Comparison of ENCODE assay signal across 9 mouse cellular contexts in genomic region chr4:136052060-136052459, GRCm38 (mm10). TPM values are rescaled to one million over a fixed set of nuclear protein-coding genes. Genes with fewer than 3 reads are reported as not detected.
A peak's percentile ranks its signal among the peaks of the same experiment; 100 is the strongest.
DNase-seq lines count a peak whose midpoint lies in the region; ATAC-seq lines count a peak whose summit lies in the region.
"Had no signal": no experiment of that assay in that cellular context is flagged by ENCODE, and none has a peak within 500 bp of the region (broad histone marks: within the 10 kb centered on the region; RNA-seq: fewer than 3 reads in every experiment).

No protein-coding gene starts in this region.

- no peaks in the 10 kb centered on the region for H3K27me3 ChIP-seq in kidney, embryonic 14.5 days (ENCODE audit: control insufficient read depth, insufficient read depth, low read length)
- no peaks in the 10 kb centered on the region for H3K27me3 ChIP-seq in hindbrain, embryonic 14.5 days (ENCODE audit: control insufficient read depth, insufficient read depth, low read length)
- H3K27me3 ChIP-seq in midbrain, embryonic 15.5 days (replicated peaks): no peaks in the 10 kb centered on the region

- H3K4me1 ChIP-seq in kidney, embryonic 14.5 days (ENCODE audit: control insufficient read depth, insufficient read depth, low read length): peaks cover 19% of the 10 kb centered on the region; the same call in 1 of the 2 replicates
- peaks cover 9% of the 10 kb centered on the region for H3K4me1 ChIP-seq in hindbrain, embryonic 14.5 days (replicated peaks; ENCODE audit: control insufficient read depth, insufficient read depth, low read length)
- peaks cover 21% of the 10 kb centered on the region for H3K4me1 ChIP-seq in midbrain, embryonic 15.5 days

- peak overlapping the region; percentile 91; the same call in 1 of the 2 replicates for H3K27ac ChIP-seq in kidney, embryonic 14.5 days (ENCODE audit: low read depth, low read length)
- H3K27ac ChIP-seq in hindbrain, embryonic 14.5 days: no peak overlapping the region
- H3K27ac ChIP-seq in midbrain, embryonic 15.5 days: peak overlapping the region; percentile 86; the same call in 1 of the 2 replicates

- no peak for ATAC-seq in kidney, embryonic 14.5 days (ENCODE audit: low FRiP score, low TSS enrichment)
- no peak for ATAC-seq in hindbrain, embryonic 14.5 days (ENCODE audit: low FRiP score)
- ATAC-seq in midbrain, embryonic 15.5 days (replicated peaks): no peak

- no peak for DNase-seq in kidney, postnatal 10 days
- peak; percentile 34 for DNase-seq in ZHBTc4 (ENCODE audit: low read depth, low spot score)
- DNase-seq in hindbrain, embryonic 14.5 days (ENCODE audit: low spot score): no peak
- no peak for DNase-seq in Muller cell, postnatal 12 days (ENCODE audit: inconsistent ontology term)
- no peak for DNase-seq in layer of hippocampus, adult 18-20 months (ENCODE audit: low spot score in 2 of 2)
- DNase-seq in cerebellum, postnatal 14 days: no peak
- DNase-seq: kidney, adult 11 months had no signal

- peak overlapping the region; percentile 99 for H3K9ac ChIP-seq in kidney, embryonic 14.5 days (ENCODE audit: low read depth, low read length)
- peak overlapping the region; percentile 99 for H3K9ac ChIP-seq in hindbrain, embryonic 14.5 days
- H3K9ac ChIP-seq in midbrain, embryonic 15.5 days: peak overlapping the region; percentile 96

- 0% methylated on average over 3 of the region's 3 CpGs for WGBS in kidney, embryonic 14.5 days
- 8% methylated on average over 3 of the region's 3 CpGs for WGBS in hindbrain, embryonic 14.5 days
- 8% methylated on average over 3 of the region's 3 CpGs for WGBS in midbrain, embryonic 15.5 days

- peaks cover 49% of the 10 kb centered on the region for H3K36me3 ChIP-seq in kidney, embryonic 14.5 days (ENCODE audit: control insufficient read depth, insufficient read depth, low read length)
- peaks cover 49% of the 10 kb centered on the region for H3K36me3 ChIP-seq in hindbrain, embryonic 14.5 days (replicated peaks; ENCODE audit: control insufficient read depth, insufficient read depth)
- peaks cover 33% of the 10 kb centered on the region for H3K36me3 ChIP-seq in midbrain, embryonic 15.5 days (replicated peaks)

- H3K9me3 ChIP-seq in kidney, embryonic 14.5 days (ENCODE audit: control insufficient read depth, low read length): no peaks in the 10 kb centered on the region
- H3K9me3 ChIP-seq in hindbrain, embryonic 14.5 days (ENCODE audit: control insufficient read depth, low read length): no peaks in the 10 kb centered on the region
- no peaks in the 10 kb centered on the region for H3K9me3 ChIP-seq in midbrain, embryonic 15.5 days

- peak overlapping the region; percentile 87 for H3K4me2 ChIP-seq in kidney, embryonic 14.5 days (replicated peaks; ENCODE audit: low read depth, low read length)
- H3K4me2 ChIP-seq in hindbrain, embryonic 14.5 days (replicated peaks): peak overlapping the region; percentile 89
- H3K4me2 ChIP-seq in midbrain, embryonic 15.5 days: peak overlapping the region; percentile 92

- peak overlapping the region; percentile 97 for H3K4me3 ChIP-seq in kidney, embryonic 14.5 days (ENCODE audit: low read length)
- peak overlapping the region; percentile 99 for H3K4me3 ChIP-seq in hindbrain, embryonic 14.5 days (replicated peaks; ENCODE audit: low read length)
- peak overlapping the region; percentile 95 for H3K4me3 ChIP-seq in midbrain, embryonic 15.5 days

RNA-seq across cellular contexts. Expression of gene Rpl11, which starts 1.2 kb away (rescaled TPM):
- polyA plus RNA-seq in kidney, embryonic 14.5 days (2014; fragmentation: Nextera tagmentation; extraction: Ambion mirVana): 527 and 692 TPM in 2 replicates
- polyA plus RNA-seq in hindbrain, embryonic 14.5 days (2014; fragmentation: Nextera tagmentation; extraction: Ambion mirVana): 264 and 303 TPM in 2 replicates
- polyA plus RNA-seq in midbrain, embryonic 15.5 days (2015; fragmentation: Nextera tagmentation; extraction: Ambion mirVana): 262 and 276 TPM in 2 replicates
- total RNA-seq in layer of hippocampus, adult 18-20 months (2021): 100 to 1,000 TPM; 306 to 330 TPM

RNA-seq across cellular contexts. Expression of gene Eloa, which starts 30.5 kb away (rescaled TPM):
- polyA plus RNA-seq in kidney, embryonic 14.5 days (2014; fragmentation: Nextera tagmentation; extraction: Ambion mirVana): 31.5 and 43.7 TPM in 2 replicates
- polyA plus RNA-seq in hindbrain, embryonic 14.5 days (2014; fragmentation: Nextera tagmentation; extraction: Ambion mirVana): 31.1 and 33.3 TPM in 2 replicates
- 27.5 TPM in 2 replicates for polyA plus RNA-seq in midbrain, embryonic 15.5 days (2015; fragmentation: Nextera tagmentation; extraction: Ambion mirVana)
- 10 to 100 TPM; 28.6 to 29.3 TPM for total RNA-seq in layer of hippocampus, adult 18-20 months (2021)
